Mouse (Mus musculus) gastrocnemius, postnatal 14 days (tissue): Measurements from ENCODE around the gene Shank2. TPM values are rescaled to one million over a fixed set of nuclear protein-coding genes. Genes with fewer than 3 reads are reported as not detected.

Experiments
- DNase-seq: peaks from one replicate; pipeline ENCODE4 v3.0.0; 2021; ENCODE audit warnings: mixed read lengths
- intact Hi-C: fragments of 180-260 bp; cut with DNase I; formaldehyde crosslinking; loops from one replicate; pipeline ENCODE4 v1.15.1; 2025; ENCODE audit warnings: low total_unique reads
- total RNA-seq, 2 experiments: library from RNA; stranded (reverse); gene quantifications; 2 replicates each; pipeline ENCODE4 v1.2.3; 2021

The Shank2 gene
- total RNA-seq, 2 experiments from 2014 or later = 0.07 to 0.39 TPM

GRCm38 (mm10) chr7:144026024-144026752, 24.5 kb downstream of the Shank2 start:
- intact Hi-C loops = no loop called here
- DNase-seq = no peak

GRCm38 (mm10) chr7:144029246-144029645, 27.5 kb downstream of the Shank2 start:
- intact Hi-C loops = no loop called here
- DNase-seq = no peak

- intact Hi-C loops = no loop called here
- DNase-seq = no peak
Measured at GRCm38 (mm10) chr7:144030796-144031195, 29.1 kb downstream of the Shank2 start.

- intact Hi-C loops = no loop called here
- DNase-seq = no peak
Measured at GRCm38 (mm10) chr7:144031611-144032010, 29.9 kb downstream of the Shank2 start.

- intact Hi-C loops = no loop called here
Measured at GRCm38 (mm10) chr7:144037541-144037940, 35.8 kb downstream of the Shank2 start.

GRCm38 (mm10) chr7:144037966-144038669, 36.4 kb downstream of the Shank2 start:
- DNase-seq = peak; percentile 34
- intact Hi-C loops = no loop called here

More at GRCm38 (mm10) chr7:144037541-144037940, 35.8 kb downstream of the Shank2 start:
- no peak for DNase-seq

GRCm38 (mm10) chr7:144038741-144039140, 37.0 kb downstream of the Shank2 start:
- intact Hi-C loops = no loop called here
- no peak for DNase-seq

- no peak for DNase-seq
- intact Hi-C loops = no loop called here
Measured at GRCm38 (mm10) chr7:144040328-144040727, 38.6 kb downstream of the Shank2 start.

GRCm38 (mm10) chr7:144052076-144052475, 50.3 kb downstream of the Shank2 start:
- intact Hi-C loops = no loop called here
- DNase-seq = no peak

- intact Hi-C loops = no loop called here
Measured at GRCm38 (mm10) chr7:144055188-144055587, 53.5 kb downstream of the Shank2 start.

GRCm38 (mm10) chr7:144055702-144056531, 54.2 kb downstream of the Shank2 start:
- no peak for DNase-seq
- intact Hi-C loops = no loop called here

More at GRCm38 (mm10) chr7:144055188-144055587, 53.5 kb downstream of the Shank2 start:
- DNase-seq = no peak

GRCm38 (mm10) chr7:144070162-144070949, 68.6 kb downstream of the Shank2 start:
- intact Hi-C loops = no loop called here
- DNase-seq = no peak

- DNase-seq = no peak
- intact Hi-C loops = no loop called here
Measured at GRCm38 (mm10) chr7:144072219-144072618, 70.5 kb downstream of the Shank2 start.

- intact Hi-C loops = no loop called here
- DNase-seq = no peak
Measured at GRCm38 (mm10) chr7:144072856-144073255, 71.1 kb downstream of the Shank2 start.

- peak; percentile 44 for DNase-seq
- intact Hi-C loops = no loop called here
Measured at GRCm38 (mm10) chr7:144074718-144075117, 73.0 kb downstream of the Shank2 start.

- intact Hi-C loops = no loop called here
- DNase-seq = peak; percentile 21
Measured at GRCm38 (mm10) chr7:144078661-144079060, 76.9 kb downstream of the Shank2 start.

GRCm38 (mm10) chr7:144079861-144080260, 78.1 kb downstream of the Shank2 start:
- intact Hi-C loops = loop anchor here (10.0 kb wide), 1 partner anchor 345 kb away; no protein-coding TSS in a partner anchor
- DNase-seq = no peak

- intact Hi-C loops = loop anchor here (10.0 kb wide), 1 partner anchor 343 kb away; no protein-coding TSS in a partner anchor
- DNase-seq = no peak
Measured at GRCm38 (mm10) chr7:144081448-144081847, 79.7 kb downstream of the Shank2 start.

GRCm38 (mm10) chr7:144081963-144082362, 80.2 kb downstream of the Shank2 start:
- DNase-seq = no peak
- intact Hi-C loops = loop anchor here (10.0 kb wide), 1 partner anchor 343 kb away; no protein-coding TSS in a partner anchor
